Mouse (Mus musculus) hindbrain, embryonic 10.5 days (tissue): ENCODE measurements around the gene Nek7. TPM values are rescaled to one million over a fixed set of nuclear protein-coding genes. Genes with fewer than 3 reads are reported as not detected.
A peak's percentile ranks its signal among the peaks of the same experiment; 100 is the strongest.

Source experiments
- DNase-seq: peaks from one replicate; pipeline ENCODE4 v3.0.0-alpha.2; 2017; ENCODE audit warnings: low spot score
- H3K27ac ChIP-seq: fragments of 300-500 bp; sonication (generic); 2 replicates; pipeline ENCODE4 v1.5.1; 2016; ENCODE audit warnings: mild to moderate bottlenecking, moderate library complexity
- H3K27me3 ChIP-seq: fragments of 300-500 bp; sonication (generic); 2 replicates; pipeline ENCODE4 v1.6.1; 2016; ENCODE audit warnings: mild to moderate bottlenecking; ENCODE audit not compliant: poor library complexity, insufficient read depth, severe bottlenecking
- H3K36me3 ChIP-seq: fragments of 300-500 bp; sonication (generic); 2 replicates; pipeline ENCODE4 v1.6.1; 2016; ENCODE audit warnings: mild to moderate bottlenecking, moderate library complexity
- H3K4me1 ChIP-seq: fragments of 300-500 bp; sonication (generic); replicated peaks from 2 replicates; pipeline ENCODE4 v1.6.1; 2016; ENCODE audit warnings: mild to moderate bottlenecking
- H3K4me3 ChIP-seq: fragments of 300-500 bp; sonication (generic); 2 replicates; pipeline ENCODE4 v1.5.1; 2016; ENCODE audit warnings: mild to moderate bottlenecking, moderate library complexity
- H3K9me3 ChIP-seq: fragments of 300-500 bp; sonication (generic); 2 replicates; pipeline ENCODE4 v1.6.1; 2016; ENCODE audit warnings: mild to moderate bottlenecking, moderate library complexity
- WGBS: fragments of 180-500 bp; shearing (Covaris S2); methylation state at CpG from one replicate; pipeline ENCODE4 v1.1.7; 2016; 5-methylcytosine and 5-hydroxymethylcytosine counted together
- polyA plus RNA-seq: library from polyadenylated mRNA; unstranded; fragments of >200 nt; fragmentation: Nextera tagmentation; extraction: Ambion mirVana; gene quantifications from 2 replicates; pipeline ENCODE4 v1.2.1, GENCODE M21; 2016

Gene Nek7
- polyA plus RNA-seq, 1 experiment from 2014 or later, result 16.9 TPM

DNA sequence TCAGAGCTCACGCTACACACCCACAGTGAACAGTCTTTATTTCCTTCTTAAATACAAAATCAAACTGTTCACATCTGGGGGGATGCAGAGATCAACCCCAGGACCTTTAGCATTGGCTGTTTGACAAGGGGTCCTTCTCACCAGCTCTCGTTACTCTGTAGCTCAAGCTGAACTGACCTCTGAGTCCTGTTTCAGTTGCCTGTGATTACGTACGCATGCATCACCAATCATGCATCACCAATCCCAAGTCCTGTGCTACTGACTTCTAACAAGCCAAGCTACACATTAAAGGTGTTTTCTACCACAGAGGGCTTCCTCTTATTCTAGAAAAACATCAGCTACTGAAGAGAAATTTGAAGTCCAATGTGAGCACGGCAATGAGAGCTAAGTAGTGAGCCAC lies 65.0 kb downstream of the Nek7 start:
- WGBS, result 83% methylated on average over 5 of the region's 5 CpGs
- H3K27me3 ChIP-seq, result no peaks in the 10 kb centered on the region
- no peak for DNase-seq
- no peak overlapping the region for H3K27ac ChIP-seq
- H3K4me3 ChIP-seq, result no peak overlapping the region
- no peaks in the 10 kb centered on the region for H3K9me3 ChIP-seq
- H3K36me3 ChIP-seq, result no peaks in the 10 kb centered on the region
- peaks cover 15% of the 10 kb centered on the region for H3K4me1 ChIP-seq

DNA sequence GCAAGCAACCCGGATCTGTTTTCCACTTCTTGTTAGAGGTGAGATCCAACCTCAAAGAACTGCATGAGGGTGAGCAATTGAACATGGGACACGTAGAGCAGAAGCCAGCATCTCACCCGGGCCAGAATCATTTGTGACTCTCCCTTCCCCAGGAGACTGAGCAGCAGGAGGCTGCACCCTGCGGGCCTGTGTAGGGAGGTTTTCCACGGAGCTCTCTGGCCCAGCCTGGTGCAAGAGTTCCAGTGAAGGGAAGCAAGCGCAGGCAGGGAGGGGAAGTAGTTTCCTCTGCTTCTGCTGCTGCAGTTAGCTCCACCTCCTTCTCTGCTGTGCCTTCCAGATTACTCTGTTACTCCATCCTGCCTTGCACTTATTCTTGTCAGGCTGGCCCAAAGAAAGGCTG lies 69.8 kb downstream of the Nek7 start:
- H3K36me3 ChIP-seq, result no peaks in the 10 kb centered on the region
- H3K27ac ChIP-seq, result 0 out of 2 replicates have a peak overlapping the region, but pooled peaks have one; percentile 35
- peaks cover 4% of the 10 kb centered on the region for H3K4me1 ChIP-seq
- H3K4me3 ChIP-seq, result no peak overlapping the region
- H3K9me3 ChIP-seq, result no peaks in the 10 kb centered on the region
- WGBS, result 53% methylated on average over 6 of the region's 6 CpGs
- no peaks in the 10 kb centered on the region for H3K27me3 ChIP-seq
- no peak for DNase-seq

DNA sequence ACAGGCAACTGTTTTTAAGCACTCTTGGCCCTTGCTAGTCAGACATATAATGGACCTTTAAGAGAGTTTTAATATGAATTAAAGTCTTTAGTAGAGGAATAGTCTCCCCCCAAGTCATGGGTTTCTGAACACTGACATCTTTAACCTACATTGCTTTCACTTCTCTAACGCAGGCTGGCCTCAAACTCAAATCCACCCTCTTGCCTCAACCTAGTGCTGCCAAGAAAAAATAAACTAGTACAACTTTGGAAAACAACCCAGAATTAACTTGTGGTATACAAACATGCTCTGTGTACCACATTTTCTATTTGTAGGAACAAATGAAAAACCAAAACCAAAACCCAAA lies 77.8 kb downstream of the Nek7 start:
- WGBS, result 89% methylated on average over 1 of the region's 1 CpGs
- H3K27ac ChIP-seq, result no peak overlapping the region

DNA sequence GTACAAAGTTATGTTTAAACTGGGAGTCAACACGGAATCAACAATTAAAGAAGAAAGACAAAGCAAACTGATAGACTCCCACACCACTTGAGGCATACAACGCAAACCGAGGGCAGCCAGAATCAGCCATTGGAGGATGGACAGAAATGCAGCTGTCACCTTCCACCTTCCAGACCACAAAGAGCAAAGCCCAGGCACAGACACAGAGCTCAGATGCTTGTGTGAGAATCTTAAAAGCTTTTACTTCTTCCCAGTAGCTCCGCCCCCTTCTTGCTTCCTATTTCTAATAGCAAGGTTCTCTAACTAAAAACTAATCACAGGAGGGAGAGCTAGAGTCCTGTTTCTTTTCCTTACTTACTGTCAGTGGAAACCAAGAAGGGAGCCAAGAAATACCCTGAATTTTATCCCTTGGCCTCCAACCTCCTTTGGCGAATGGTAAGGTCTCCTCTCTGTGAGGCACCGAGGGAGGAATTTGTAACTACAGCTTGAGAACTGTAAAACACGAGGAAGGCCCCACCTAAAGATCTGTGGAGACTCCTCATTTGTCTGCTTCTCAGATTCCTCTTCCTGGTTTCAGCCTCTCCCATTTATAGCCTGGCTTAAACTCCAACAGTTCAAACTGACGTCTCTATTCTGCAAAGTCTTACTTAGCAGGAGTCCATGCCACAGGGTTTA lies 78.3 kb downstream of the Nek7 start:
- peaks cover 19% of the 10 kb centered on the region; the same call in 1 of the 2 replicates for H3K4me1 ChIP-seq
- no peaks in the 10 kb centered on the region for H3K36me3 ChIP-seq
- H3K27ac ChIP-seq, result no peak overlapping the region
- H3K4me3 ChIP-seq, result no peak overlapping the region
- 79% methylated on average over 8 of the region's 8 CpGs for WGBS
- no peak for DNase-seq
- H3K9me3 ChIP-seq, result no peaks in the 10 kb centered on the region
- no peaks in the 10 kb centered on the region for H3K27me3 ChIP-seq

More for the DNA sequence above, 77.8 kb downstream of the Nek7 start:
- Histone ChIP-seq H3K9me3 (no peaks in the 10 kb centered on the region), H3K36me3 (no peaks in the 10 kb centered on the region), H3K4me1 (peaks cover 19% of the 10 kb centered on the region; the same call in 1 of the 2 replicates), H3K4me3 (no peak overlapping the region), H3K27me3 (no peaks in the 10 kb centered on the region)
- no peak for DNase-seq

DNA sequence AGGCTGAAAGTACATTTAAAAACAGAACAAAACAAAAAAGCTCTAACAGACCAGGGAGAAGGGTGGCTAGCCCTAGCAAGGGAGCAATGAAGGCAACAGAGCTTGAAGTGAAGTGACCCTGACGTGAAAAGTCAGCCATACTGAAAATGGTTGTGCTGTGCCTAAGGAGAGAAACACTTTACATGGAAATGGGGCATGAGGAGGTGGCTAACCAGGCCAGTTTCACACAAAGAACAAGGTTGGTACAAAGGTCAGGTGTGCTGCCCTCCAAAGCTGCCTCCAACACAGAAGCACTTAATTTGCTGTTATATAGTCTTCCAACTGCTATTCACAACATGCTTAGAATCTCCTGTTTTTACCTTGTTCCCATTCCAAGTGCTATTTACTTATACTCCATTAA lies 80.2 kb downstream of the Nek7 start:
- Histone ChIP-seq H3K4me3 (no peak overlapping the region), H3K27ac (no peak overlapping the region), H3K36me3 (no peaks in the 10 kb centered on the region), H3K9me3 (no peaks in the 10 kb centered on the region), H3K4me1 (peaks cover 23% of the 10 kb centered on the region; the same call in 1 of the 2 replicates), H3K27me3 (no peaks in the 10 kb centered on the region)
- 37% methylated on average over 1 of the region's 1 CpGs for WGBS
- no peak for DNase-seq

DNA sequence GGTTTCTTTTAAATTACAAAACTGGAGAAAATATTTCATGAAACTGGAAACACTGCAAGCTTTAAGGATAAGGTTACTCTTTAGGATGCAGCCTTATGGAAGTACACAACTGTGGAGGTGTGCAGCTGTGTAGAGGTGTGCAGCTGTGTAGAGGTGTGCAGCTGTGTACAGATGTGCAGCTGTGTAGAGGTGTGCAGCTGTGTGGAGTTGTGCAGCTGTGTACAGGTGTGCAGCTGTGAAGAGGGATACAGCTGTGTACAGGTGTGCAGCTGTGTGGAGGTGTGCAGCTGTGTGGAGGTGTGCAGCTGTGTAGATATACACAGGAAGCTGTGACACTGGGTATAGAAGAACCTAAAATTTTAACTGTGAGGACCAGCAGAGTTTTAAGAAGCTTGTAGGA lies 81.7 kb downstream of the Nek7 start:
- DNase-seq, result no peak
- no peak overlapping the region for H3K27ac ChIP-seq
- H3K27me3 ChIP-seq, result no peaks in the 10 kb centered on the region
- no peak overlapping the region for H3K4me3 ChIP-seq
- no peaks in the 10 kb centered on the region for H3K9me3 ChIP-seq
- H3K36me3 ChIP-seq, result no peaks in the 10 kb centered on the region
- H3K4me1 ChIP-seq, result peaks cover 22% of the 10 kb centered on the region; the same call in 1 of the 2 replicates

DNA sequence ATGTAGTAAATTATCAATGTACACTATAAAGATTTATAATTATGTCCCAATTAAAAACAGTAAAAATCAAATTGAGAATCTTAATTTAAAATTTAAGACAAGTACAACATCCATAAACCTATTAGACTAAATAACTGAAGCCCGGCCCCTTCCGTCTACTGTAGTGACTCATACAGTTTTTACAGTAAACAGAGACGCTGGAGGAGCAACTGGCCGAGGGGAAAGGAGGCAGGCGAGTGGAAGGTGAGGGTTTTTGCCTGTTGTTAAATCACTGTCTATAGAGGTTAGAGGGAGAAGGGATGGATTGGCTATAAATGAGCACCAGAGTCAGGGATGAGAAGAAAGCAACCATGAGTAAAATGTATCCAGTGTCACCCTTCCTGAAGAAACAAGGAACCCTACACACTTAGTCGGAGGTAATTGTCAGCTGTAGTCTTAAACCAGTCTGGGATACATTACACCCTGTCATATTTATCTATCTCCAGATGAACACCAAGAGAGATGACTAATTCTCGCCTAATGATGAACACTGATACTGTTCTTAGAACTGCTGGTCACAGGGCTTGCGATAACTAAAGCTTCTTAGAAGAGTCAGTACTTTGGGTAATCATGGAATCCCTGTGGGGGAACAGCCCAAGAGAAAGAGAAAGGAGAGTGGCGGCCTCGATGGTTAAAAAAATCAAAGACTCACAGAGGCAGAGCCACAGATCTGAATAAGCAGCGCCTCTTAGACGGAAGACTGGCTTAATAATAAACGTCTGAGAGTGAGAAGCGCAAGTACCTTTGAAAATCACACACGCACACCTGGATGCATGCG lies 84.0 kb downstream of the Nek7 start:
- Histone ChIP-seq H3K4me3 (no peak overlapping the region), H3K36me3 (peaks cover 6% of the 10 kb centered on the region; the same call in 1 of the 2 replicates), H3K4me1 (peaks cover 10% of the 10 kb centered on the region; the same call in 1 of the 2 replicates), H3K9me3 (no peaks in the 10 kb centered on the region), H3K27me3 (no peaks in the 10 kb centered on the region), H3K27ac (no peak overlapping the region)
- WGBS, result 81% methylated on average over 16 of the region's 16 CpGs
- DNase-seq, result no peak

DNA sequence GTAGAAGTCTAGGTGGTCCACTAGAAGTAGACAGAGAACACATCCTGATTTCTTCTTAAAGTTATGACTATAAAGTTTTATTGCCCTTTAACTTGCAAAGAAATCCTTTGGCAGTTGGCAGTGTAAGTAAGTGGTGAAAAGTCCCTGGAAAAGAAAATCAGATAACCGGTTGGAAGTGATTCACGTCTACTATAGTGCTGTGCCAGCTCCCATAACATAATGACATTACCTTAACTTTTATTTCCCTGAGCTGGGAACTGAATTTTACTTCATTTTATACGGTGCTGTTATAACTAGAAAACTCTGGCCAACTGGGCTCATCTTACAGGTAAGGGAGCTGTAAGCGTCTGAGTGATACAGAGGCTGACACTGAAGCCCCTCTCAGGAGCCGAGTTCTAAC lies 89.3 kb downstream of the Nek7 start:
- H3K4me3 ChIP-seq, result no peak overlapping the region
- 92% methylated on average over 5 of the region's 5 CpGs for WGBS
- no peak for DNase-seq
- H3K4me1 ChIP-seq, result no peaks in the 10 kb centered on the region
- H3K27ac ChIP-seq, result no peak overlapping the region
- no peaks in the 10 kb centered on the region for H3K27me3 ChIP-seq
- H3K36me3 ChIP-seq, result peaks cover 7% of the 10 kb centered on the region; the same call in 1 of the 2 replicates
- H3K9me3 ChIP-seq, result no peaks in the 10 kb centered on the region

DNA sequence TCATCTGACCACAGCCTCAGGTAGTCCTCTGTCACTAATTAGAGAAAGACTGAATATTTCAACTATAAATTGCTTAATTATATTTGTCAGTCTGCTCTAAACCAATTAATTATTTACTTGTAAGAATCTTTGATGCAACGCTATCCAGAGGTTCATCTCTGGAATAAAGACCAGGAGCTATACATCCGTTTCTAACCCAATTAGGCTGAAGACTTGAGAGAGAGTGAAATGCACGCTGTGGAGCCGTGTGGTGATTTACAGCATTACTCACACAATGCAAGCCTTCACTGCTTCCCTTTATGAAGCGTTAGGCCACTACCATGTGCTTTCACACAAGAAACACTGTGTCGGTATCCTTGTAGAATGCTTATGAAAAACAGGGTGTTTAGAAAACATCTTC lies 96.0 kb downstream of the Nek7 start:
- 88% methylated on average over 6 of the region's 6 CpGs for WGBS
- 0 out of 2 replicates have a peak, but pooled peaks cover 4% of the 10 kb centered on the region for H3K36me3 ChIP-seq
- H3K9me3 ChIP-seq, result no peaks in the 10 kb centered on the region
- no peaks in the 10 kb centered on the region for H3K4me1 ChIP-seq
- H3K4me3 ChIP-seq, result no peak overlapping the region
- DNase-seq, result no peak
- no peaks in the 10 kb centered on the region for H3K27me3 ChIP-seq
- no peak overlapping the region for H3K27ac ChIP-seq

DNA sequence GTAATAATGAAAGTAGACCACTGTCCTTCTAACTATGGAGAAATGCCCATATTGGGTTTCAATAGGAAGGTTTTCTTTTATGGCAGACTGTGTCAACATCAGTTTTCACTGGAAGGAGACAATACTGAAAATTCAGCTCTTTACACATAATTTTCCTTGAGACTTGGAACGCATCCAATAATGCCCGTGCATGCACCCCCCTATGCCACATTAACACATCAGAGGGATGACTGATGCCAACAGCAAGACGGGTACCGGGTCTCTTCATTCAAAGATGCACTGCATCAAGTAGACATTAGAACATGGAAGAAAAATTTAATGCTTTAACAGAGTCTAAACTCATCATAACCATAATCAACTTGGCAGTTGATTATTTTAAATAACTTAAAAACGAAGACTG lies 101.7 kb downstream of the Nek7 start:
- Histone ChIP-seq H3K9me3 (no peaks in the 10 kb centered on the region), H3K4me3 (no peak overlapping the region), H3K27me3 (no peaks in the 10 kb centered on the region), H3K36me3 (no peaks in the 10 kb centered on the region), H3K4me1 (peaks cover 5% of the 10 kb centered on the region; the same call in 1 of the 2 replicates), H3K27ac (no peak overlapping the region)
- WGBS, result 92% methylated on average over 5 of the region's 5 CpGs
- DNase-seq, result no peak

DNA sequence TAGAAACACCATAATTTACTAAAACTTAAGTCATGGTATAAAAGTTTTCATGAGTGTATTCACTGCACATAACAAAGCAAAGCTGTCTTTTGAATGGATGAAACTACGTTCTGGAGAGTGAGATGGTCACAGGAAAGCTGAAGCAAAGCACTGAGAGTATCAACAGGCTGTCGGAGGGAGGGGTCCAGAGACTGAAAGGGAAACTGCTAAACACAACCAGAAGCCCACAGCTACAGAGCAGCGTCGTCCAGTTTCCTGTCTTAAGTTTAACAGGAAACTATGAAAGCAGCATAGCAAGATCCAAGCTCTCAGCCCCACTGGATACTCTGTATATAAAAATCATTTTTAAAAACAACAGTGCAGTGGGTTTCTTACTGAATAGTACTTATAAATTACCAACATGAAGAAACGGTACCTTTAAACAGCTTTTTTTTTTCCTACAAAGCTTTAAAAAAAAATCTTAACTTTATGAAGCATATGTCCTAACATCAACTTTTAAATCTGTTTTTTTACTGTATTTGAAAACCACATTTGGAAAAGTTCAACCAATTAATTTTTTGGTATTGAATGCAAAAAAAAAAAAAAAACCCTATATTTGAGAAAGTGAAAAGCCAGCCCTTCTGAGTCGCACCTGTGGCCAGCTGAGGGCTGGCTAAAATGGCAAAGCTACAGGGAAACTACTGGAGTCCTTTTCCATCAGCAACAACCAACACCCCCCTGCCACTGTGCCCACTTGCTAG lies 102.4 kb downstream of the Nek7 start:
- no peak for DNase-seq
- no peaks in the 10 kb centered on the region for H3K9me3 ChIP-seq
- 66% methylated on average over 6 of the region's 6 CpGs for WGBS
- no peak overlapping the region for H3K4me3 ChIP-seq
- no peak overlapping the region for H3K27ac ChIP-seq
- no peaks in the 10 kb centered on the region for H3K36me3 ChIP-seq
- H3K27me3 ChIP-seq, result no peaks in the 10 kb centered on the region
- H3K4me1 ChIP-seq, result peaks cover 5% of the 10 kb centered on the region; the same call in 1 of the 2 replicates

DNA sequence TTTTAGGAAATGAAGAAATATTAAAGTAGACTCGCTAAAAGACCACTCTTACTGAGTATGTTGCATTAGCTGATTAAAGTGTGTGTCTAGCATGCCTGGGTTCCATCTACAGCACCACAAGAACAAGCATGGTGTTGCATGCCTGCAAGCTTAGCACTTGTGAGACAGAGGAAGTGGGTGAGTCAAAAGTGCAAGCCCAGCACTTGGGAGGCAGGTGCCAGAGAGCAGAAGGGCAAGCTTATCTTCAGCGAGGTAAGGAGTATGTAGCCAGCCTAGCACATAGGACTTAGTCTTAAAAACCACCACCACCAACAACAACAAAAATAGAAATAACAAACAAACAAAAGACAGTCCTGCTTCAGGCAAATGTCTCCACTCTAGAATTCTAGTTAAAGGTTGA lies 103.0 kb downstream of the Nek7 start:
- WGBS, result 85% methylated on average over 2 of the region's 2 CpGs

DNA sequence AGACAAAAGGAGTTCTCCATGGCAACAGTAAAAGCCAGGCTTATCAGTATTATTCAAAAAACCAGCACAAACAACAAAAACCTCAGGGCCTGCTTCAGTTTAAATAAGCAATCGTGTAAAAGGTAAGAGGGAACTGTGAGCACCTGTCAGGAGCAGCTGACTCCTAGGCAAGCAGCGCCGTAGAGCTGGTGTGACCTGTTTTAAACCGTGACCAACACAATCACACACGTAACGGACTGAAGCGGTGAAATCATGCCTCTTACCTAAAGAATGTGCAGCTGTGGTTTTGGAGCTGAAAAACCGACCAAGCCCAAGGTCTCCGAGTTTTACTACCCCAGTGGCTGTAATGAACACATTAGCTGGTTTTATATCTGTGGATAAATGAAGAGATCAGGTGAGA lies 104.6 kb downstream of the Nek7 start:
- Histone ChIP-seq H3K9me3 (no peaks in the 10 kb centered on the region), H3K36me3 (no peaks in the 10 kb centered on the region), H3K4me3 (no peak overlapping the region), H3K27ac (no peak overlapping the region), H3K4me1 (peaks cover 16% of the 10 kb centered on the region; the same call in 1 of the 2 replicates), H3K27me3 (no peaks in the 10 kb centered on the region)
- no peak for DNase-seq
- WGBS, result 85% methylated on average over 9 of the region's 9 CpGs

More for the DNA sequence above, 103.0 kb downstream of the Nek7 start:
- peaks cover 5% of the 10 kb centered on the region; the same call in 1 of the 2 replicates for H3K4me1 ChIP-seq
- H3K27ac ChIP-seq, result no peak overlapping the region
- no peaks in the 10 kb centered on the region for H3K9me3 ChIP-seq
- H3K36me3 ChIP-seq, result no peaks in the 10 kb centered on the region
- DNase-seq, result no peak
- H3K4me3 ChIP-seq, result no peak overlapping the region
- no peaks in the 10 kb centered on the region for H3K27me3 ChIP-seq
